Mouse (Mus musculus): Measurements from ENCODE around the gene Ugt1a1. TPM values are rescaled to one million over a fixed set of nuclear protein-coding genes. Genes with fewer than 3 reads are reported as not detected.
"Not testable (repeated sequence)": the region's sequence is repeated elsewhere in the genome, so short reads cannot be mapped to it uniquely, and the experiment has no call there.

Gene Ugt1a1
- total RNA-seq (2021): not detected

DNA sequence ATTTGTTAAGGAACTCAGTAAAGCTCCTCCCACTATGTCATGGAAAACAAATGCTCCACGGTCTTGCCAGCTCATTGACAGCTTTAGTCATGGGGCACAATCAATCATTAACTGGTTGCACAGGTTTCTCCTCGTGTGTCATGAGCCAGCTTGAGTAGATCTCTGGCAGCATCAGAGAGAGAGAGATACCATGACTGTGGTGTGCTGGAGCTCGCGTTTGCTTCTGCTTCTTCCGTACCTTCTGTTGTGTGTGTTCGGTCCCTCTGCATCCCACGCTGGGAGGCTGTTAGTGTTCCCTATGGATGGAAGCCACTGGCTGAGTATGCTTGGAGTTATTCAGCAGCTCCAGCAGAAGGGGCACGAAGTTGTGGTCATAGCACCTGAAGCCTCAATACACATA, at the start of gene Ugt1a1:
Ugt1a1 (plus strand) TSS at position 148 of the 400 bp plus-strand sequence.
- no peak for DNase-seq

DNA sequence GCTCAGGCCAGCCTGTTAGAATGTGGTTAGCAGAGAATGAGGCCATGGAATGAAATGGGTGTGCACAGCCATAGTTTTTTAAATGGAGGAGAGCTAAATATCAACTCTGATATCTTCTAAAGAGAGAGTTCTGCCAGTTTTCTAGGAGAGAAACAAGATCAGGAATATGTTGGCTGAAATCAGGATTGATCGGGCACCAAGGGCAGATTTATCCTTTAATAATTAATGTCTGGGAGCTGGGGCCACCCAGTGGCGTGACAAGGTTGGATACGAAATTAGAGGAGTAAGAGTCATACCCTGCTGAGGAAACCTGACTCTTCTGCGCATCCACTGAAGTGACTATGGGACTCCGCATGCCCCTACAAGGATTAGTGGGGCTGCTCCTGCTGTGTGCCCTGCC, 46.0 kb upstream of the Ugt1a1 start, which contains the start of gene Ugt1a5:
Ugt1a5 (plus strand) TSS at position 302 of the 400 bp plus-strand sequence.
- DNase-seq: no peak

DNA sequence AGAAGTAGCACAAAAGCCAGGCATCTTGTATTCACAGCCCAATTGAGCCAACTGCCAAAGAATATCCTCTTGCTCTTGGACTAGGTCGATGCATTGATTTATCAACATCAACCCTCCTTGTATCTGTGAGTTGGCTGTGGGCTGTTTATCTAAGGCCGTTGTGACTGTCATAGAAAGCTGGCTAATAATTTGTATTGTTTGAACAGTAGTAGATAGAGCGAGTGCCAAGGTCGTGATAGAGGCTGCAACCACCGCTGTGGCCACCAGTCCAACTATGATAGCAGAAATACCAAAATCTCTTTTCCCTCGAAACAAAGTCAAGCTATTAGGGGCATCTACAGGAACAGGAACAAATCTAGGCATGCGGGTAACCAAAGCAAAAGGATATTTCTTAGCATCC, 39.6 kb upstream of the Ugt1a1 start:
- DNase-seq: not testable (repeated sequence)

DNA sequence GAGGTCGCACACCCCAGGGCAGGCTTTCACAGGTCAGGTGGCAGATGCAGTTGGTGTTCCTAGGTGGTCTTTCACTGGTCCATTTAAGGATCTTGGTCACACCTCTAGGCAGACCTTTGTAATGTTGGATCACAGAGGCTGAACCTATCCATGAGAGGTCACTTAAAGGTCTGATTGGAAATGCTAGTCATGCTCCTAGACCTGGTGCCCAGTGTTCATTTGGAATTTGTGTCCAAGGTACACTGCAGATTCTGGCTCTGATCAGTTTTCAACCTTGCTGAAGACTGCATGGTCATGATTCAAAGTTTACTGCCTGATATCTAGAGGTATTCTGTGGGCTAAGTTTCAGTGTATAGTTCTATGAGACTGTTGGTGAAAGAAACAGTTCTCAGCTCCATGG, 32.1 kb upstream of the Ugt1a1 start:
- no peak for DNase-seq

DNA sequence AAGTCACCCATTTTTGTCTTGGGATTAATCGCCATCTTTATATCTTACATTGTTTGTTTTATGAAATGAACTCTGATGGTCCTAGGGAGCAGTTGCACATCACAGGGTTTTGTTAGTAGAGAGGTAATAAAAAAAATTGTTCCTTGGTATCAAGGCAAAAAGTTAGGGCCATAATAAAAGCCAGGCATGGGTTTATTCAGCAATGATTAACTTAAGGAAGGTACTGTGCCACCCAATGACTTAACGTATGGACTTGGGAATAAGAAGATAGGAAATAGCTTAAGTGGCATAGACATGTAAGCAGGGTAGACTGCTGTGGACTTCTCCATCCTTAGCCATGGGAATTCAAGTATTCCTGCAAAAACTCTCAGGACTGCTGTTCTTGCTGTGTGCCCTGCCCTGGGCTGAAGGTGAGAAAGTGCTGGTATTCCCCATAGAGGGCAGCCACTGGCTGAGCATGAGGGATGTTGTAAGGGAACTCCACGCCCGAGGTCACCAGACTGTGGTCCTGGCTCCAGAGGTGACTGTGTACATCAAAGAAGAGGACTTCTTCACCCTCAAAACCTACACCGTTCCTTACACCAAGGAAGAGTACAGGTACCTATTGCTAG, 25.3 kb upstream of the Ugt1a1 start:
- DNase-seq: no peak

DNA sequence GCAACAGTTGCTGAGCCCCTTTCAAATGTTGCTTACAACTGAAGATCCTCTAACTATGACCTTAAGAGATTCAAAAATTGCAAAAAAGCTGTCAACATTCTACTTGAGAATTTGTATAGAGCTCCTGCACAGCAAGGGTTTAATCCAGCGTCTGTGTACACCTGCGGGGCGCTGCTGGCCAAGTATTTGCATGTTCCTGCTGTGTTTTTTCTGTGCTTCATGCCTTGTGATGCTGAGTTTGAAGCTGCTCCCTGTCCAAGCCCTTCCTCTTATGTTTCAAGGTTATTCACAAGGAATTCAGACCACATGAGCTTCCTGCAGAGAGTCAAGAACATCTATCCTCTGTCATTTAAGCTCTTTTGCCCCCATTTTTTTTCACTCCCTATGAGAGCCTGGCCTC, 19.6 kb upstream of the Ugt1a1 start:
- DNase-seq: no peak

DNA sequence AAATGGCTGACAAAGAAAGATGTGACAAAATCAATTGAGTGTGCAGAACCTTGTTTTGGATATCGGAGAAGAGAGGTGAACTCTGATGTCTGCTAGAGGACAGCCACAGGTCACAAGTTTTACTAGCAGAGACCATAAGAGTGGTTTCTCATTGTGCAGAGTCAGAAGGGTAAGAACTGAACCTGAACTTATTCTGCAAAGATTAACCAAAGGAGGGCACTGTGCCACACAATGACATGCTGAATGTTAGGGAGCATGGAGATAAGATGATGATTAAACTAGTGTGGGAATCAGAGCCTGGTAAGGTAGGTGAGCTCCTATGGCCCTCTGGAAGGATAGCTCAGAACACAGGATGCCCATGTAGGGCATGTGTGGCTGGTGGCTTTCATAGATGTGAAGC, 16.1 kb upstream of the Ugt1a1 start:
- no peak for DNase-seq

DNA sequence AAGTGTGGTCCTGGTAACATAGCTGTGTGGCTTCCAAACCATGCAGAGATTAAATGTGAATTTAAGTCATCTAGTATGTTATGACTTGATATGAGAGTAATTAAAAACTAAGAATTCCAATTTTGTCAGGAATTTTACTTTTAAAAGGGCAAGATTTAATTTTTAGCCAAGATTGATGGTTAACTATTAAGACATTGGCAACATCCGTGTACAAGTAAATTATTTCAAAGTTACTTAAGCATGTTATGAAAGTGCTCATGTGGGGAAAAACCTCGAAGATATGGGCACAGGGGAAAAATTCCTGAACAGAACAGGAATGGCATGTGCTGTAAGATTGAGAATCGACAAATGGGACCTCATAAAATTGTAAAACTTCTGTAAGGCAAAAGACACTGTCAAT, 14.3 kb upstream of the Ugt1a1 start:
- no peak for DNase-seq

DNA sequence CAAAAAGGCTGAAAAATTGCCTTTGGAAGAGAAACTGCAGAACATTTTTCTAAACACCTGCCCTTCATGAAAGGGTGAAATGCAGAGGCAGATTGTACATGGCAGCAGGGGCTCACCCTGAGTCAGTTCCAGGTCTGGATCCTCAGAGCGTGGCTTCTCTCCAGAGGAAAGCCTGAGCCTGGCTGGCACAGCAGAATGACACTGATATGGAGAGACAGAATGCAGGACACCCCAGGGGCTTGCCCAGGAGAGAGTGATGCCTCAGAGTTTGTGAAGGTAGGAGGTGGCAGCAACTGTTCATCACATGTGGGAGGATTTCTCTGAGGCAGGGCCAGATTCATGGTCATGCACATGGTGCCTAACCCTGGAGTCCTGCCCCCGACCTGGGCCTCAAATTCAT, 11.8 kb upstream of the Ugt1a1 start:
- DNase-seq: no peak

DNA sequence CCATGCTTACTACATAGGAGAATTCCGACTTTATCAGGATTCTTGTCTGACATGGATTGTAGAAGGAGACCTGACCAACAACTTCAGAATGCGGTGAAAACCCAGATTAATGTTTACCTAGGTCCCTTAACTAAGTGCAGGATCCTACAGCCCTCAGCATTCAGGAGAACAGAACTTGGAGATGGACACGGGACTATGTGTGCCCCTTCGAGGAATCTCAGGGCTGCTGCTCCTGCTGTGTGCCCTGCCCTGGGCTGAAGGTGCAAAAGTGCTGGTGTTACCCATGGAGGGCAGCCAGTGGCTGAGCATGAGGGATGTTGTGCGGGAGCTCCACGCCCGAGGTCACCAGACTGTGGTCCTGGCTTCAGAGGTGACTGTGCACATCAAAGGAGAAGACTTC, 11.3 kb upstream of the Ugt1a1 start, which contains the start of gene Ugt1a2:
Ugt1a2 (plus strand) TSS at position 146 of the 400 bp plus-strand sequence.
- DNase-seq: no peak

DNA sequence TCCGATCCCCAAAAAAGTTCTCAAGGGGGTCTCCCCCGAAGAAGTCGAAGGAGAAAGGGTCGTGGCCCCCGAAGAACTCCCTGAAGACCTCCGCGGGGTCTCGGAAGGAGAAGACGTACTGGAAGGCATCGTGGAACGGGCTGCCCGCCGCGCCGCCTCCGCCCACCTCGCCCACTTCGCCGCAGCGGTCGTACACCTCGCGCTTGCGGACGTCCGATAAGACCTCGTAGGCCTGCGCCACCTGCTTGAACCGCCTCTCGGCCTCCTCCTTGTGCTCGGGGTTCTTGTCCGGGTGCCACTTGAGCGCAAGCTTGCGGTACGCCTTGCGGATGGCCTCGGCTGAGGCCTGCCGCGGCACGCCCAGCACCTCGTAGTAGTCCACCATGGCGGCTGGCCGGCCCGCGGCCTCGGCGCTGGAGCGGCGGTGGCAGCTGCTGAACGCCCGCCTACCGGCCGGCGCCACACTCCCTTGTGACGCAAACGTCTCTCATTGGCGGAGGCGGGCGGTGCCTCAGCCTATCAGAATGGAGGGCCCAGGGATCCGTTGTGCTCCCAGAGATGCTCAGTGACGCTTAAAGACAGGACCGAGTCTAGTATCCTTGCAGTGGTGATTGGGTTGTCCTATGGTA, 6.4 kb upstream of the Ugt1a1 start, which contains the start of gene Dnajb3:
Dnajb3 (minus strand) TSS at position 489 of the 629 bp plus-strand sequence.
- DNase-seq: peak; percentile 80

DNA sequence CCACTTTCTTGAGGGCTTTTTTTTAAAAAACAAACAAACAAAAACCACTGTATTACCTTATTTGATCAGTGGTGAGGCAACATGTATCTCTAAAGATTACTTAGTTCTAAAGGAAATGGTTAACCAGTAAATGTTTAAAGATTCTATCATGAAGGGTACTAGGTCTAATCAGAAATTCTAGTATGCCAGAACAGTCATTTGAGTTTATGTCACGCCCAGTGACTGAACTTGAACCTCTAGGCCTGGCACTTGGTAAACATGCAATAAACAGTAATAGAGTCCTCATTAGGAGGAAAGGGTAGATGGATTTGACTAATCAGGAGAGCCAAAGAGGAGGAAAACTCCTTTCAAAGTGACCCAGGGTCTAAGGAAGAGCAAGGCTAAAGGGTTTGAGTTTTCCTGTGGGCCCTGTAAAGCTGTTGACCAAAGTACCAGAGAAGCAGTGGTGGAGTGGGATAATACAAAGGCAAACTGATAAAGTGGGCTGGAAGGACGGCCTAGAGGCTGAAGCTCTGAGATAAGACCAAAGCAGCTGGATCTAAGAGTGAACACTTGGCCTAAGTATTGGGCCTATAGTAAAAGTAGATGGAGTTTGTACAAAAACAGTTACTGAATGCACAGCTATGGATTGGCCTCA, 4.8 kb upstream of the Ugt1a1 start:
- no peak for DNase-seq

DNA sequence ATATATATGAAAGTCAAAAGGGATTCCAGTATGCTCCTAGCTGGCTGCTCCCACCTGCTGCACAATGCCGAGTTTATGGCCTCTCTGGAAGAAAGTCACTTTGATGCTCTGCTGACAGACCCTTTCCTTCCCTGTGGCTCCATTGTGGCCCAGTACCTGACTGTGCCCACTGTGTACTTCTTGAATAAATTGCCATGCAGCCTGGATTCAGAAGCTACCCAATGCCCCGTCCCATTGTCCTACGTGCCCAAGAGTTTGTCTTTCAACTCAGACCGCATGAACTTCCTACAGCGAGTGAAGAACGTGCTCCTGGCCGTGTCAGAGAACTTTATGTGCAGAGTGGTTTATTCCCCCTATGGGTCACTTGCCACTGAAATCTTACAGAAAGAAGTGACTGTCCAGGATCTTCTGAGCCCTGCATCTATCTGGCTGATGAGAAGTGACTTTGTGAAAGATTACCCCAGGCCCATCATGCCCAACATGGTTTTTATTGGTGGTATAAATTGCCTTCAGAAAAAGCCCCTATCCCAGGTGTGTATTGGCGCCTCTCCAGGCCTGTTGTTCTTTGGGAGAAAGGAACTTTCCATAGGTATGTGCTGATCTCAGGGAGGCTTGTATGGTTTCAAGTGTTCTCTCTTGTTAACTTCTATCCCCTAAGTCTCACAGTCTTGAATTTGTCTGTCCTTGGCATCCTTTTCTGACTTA, 734 bp downstream of the Ugt1a1 start:
- no peak for DNase-seq

DNA sequence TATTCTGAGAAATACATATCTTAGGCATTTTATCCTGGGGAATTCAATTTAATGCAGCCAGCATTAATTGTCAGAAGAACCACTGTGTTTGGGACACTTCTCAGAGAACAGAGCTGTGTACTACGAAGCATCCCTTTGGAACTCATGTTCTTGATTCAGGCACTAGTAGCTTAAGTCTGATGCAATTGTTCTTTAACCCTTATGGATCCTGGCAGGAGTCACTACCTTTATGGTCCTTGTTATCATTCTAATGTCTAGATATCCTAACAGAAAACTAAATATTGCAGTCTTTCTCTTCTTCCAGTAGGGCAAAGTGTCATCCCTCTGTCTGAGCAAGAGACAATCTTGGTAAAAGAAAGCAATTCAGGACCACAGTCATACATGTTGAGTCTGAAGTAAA, 1.3 kb downstream of the Ugt1a1 start:
- no peak for DNase-seq

DNA sequence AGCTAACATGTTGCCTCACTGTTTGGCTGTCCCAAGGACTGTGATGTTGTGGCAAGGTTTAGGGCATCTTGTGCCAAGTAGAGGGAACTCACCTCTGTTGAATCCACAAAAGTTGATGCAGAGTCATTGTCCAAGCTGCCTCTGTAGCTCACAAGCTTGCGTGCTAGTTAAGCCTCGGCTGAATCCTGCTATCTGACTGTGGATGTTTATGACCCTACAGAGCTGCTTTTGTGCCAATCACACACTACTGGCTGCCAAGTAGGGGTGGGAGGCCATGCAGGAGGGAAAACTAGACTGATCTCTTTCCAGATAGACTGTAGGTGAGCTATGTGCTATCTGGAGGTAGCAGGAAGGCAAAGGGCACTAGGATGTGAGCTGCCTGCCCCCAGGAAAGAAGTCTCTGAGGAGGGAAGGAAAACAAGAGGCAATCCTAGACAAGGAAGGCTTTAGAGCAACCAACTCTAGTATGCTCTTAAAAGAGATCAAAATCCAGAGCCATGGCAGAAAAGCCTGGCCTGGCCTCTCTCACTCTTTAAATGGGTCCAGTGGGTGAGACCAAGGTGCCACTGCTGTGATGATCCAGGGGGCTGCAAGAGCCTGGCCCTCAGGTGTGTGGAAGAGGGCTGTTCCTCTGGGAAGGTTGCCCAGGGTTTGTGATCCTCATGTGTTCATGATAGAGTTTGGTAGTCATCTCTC, 2.2 kb downstream of the Ugt1a1 start:
- DNase-seq: peak; percentile 15

DNA sequence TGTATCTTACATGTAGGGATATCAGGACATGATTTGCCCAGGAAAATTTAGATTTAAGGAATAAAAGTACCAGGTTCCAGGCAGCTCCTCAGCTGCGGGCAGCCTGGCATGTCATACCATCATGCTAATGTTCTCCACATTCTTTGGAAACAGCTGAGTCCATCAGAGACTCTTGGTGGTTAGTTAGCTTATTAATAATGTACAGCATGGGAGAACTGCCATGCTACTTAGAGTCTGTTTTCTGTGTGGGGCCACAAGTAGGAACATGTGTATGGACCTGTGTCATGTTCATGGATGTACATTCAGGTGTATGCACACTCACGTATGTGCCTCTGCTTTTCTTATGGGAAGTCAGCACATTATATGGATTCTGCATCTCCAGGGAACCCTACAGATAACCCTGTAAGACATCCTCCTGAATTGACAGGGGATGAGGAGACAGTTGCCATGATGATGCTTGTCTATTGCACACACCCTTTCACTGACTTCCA, 2.7 kb downstream of the Ugt1a1 start:
- DNase-seq: peak; percentile 4

DNA sequence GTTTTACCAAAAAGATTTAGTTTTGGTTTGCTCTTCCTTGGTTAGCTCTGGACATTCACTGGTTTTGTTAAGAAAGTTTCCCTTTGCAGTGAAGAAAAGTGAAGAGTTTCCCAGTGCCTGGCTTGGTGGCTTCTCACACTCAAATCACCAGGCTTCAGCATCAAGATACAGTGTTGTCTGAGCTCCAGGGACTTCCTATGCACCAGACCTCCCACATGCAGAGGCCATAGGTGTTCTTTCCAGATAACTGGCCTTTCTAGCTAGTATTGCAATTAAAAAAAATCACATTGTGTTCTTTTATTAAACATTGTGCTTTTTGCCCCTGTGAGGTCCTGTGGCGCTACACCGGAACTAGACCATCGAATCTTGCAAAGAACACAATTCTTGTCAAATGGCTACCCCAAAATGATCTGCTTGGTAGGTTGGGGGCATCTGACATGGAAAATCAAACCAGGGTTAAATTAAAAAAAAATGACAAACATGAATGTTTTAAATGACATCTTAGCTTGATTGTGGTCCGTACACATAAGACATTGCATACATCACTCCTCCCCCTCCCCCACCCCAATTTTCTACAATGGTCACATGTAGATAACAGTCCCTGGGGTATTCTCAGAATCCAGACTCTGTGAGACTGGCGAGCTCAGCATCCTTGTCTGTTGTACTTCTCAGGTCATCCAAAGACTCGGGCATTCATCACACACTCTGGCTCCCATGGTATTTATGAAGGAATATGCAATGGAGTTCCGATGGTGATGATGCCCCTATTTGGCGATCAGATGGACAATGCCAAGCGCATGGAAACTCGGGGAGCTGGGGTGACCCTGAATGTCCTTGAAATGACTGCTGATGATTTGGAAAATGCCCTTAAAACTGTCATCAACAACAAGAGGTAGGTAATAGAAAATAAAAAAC, 4.0 kb downstream of the Ugt1a1 start:
- DNase-seq: peak; percentile 7

DNA sequence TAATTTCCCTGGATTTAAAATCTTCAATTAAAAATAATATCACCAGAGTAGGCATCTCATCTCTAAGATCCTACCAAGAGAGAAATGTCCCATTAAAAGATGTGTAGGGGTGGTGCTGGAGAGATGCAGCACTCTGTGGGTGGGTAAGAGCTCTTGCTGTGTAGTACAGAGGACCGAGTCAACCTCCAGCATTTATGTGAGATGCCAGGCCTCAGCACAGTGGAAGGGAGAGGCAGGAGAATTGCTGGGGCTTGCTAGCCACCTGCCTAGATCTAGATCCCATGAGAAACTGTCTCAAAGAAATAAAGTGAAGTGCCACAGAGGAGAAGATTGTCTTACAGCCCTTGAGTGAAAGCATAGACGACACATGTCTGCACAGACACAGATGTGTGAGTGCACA, 4.8 kb downstream of the Ugt1a1 start:
- DNase-seq: no peak

DNA sequence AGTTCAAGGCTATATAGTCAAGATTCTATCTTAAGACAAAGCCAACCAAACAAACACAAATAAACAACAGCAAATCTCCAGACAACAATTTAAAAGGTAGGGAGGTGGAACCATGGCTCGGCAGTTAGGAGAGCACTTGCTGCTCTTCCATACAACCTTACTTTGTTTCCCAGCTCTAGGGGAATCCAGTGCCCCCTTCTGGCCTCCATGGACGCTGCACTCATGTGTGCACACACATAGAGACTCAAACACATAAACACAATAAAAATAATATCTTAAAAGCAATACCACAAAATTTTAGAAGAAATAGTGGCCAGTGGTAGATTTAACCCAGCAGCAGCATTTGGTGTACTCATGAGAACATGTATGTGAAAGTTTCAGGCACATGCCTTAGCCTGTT, 5.4 kb downstream of the Ugt1a1 start:
- no peak for DNase-seq

DNA sequence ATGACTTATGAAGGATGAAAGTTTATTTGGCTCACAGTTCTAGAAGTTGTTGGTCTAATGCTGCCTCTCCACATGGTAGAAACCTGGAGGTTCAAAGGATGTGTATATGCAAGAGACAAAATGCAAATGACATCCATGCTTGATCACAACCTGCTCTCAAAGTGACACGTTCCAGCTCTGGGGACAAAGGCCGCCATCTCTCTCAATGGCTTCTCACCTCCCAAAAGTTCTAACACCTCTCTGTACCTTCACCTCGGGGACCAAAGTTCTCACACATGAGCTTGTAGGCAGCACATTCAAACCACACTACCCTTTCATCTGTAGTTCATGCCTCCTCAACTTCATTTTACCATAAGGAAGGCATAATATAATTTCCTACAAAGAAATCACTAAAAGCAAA, 5.8 kb downstream of the Ugt1a1 start:
- DNase-seq: no peak

DNA sequence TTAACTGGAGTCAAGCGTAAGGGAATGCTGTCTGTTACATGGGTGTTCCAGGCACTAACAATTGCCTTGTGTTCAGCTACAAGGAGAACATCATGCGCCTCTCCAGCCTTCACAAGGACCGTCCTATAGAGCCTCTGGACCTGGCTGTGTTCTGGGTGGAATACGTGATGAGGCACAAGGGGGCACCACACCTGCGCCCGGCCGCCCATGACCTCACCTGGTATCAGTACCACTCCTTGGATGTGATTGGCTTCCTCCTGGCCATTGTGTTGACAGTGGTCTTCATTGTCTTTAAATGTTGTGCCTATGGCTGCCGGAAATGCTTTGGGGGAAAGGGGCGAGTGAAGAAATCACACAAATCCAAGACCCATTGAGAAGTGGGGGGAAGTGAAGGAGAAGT, 6.3 kb downstream of the Ugt1a1 start:
- no peak for DNase-seq
